Mouse (Mus musculus) adrenal gland, adult (tissue): Measurements from ENCODE around the gene Rbms3.

Source experiments
- DNase-seq, 2 experiments: peaks; one replicate each; pipeline ENCODE4 v3.0.0; 2022 to 2023; ENCODE audit warnings: low spot score in 1 of 2; ENCODE audit not compliant: inconsistent age in 2 of 2

The Rbms3 gene

DNA sequence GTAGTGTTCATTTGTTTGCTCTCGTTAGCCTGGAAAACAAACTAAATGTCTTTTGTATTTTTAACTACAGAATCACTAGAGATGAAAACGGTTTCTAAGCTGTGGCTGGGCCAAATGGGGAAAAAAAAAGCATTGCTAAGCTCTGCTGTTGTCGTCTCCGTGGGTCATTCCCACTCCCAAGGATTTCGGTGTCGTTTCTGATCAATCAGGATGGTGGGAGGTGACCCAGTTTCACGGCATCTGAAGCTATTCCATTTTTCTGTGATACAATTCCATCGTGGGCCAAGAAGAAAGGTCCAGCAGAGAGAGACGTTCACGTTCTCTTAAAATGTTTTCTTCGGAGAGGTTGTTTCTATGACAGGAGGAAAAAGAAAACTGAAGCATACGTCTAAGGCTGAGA lies 354.9 kb downstream of the Rbms3 start:
- no peak for DNase-seq

DNA sequence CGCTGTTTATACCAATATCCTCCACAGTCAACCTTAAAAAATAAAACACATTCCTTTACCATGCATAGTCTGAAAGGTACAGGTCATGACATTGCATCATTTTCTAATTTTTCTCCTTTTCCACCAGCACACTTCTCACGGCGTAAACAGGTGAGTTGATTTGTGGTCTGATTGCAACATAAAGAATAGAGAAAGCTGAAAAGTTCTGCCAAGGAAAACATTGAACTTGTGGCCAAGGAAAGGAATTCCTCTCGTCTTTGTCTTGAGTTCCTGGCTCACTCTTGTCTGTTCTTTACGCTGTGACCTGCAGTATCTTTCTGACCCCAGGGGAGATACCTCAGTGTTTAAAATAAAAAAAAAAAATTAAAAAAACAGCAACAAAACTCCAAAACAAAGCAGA lies 370.1 kb downstream of the Rbms3 start:
- DNase-seq, result no peak

DNA sequence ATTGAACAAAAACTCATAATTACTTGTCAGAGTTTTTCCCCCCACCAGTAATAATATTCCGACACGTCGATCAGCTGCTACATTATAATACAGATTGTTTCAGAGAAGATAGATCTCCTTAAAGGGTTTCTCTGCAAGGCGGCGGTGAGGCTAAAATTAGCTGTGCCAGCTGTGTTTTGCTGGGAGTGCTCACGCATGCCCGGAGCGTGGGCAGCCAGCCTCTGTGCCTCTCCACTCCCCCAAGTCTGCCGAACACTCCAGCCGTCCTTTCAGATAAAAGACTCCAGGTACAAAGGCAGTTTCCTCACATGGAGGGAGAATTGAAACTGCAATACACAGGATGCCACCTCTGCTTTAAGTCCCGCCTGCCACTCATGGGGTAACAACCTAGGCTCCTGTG lies 376.4 kb downstream of the Rbms3 start:
- peak in 1 of 2 experiments; percentile 49 for DNase-seq

DNA sequence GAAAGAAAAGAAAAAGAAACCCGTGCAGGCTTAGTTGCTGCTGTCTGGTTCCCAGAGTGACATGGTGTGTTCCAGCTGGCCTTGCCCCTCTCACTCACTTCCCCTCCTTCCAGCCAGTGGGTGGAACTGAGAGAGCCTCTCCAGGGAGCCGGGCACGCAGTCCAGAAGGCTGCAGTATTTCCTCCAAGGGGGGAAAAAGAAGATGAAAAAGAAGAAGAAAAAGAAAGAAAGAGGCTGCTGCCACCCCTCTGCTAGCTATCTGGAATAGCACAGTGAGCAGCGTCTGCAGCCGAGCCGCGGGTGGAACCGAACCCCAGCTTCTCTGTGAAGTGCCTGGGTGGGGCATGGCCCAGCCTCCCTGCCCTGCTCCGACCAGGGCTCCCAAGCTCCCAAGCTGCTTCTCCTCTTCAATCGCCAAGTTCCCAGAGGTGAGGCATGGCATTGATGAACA lies 377.3 kb downstream of the Rbms3 start:
- DNase-seq, result peak; percentile 64 to 86

DNA sequence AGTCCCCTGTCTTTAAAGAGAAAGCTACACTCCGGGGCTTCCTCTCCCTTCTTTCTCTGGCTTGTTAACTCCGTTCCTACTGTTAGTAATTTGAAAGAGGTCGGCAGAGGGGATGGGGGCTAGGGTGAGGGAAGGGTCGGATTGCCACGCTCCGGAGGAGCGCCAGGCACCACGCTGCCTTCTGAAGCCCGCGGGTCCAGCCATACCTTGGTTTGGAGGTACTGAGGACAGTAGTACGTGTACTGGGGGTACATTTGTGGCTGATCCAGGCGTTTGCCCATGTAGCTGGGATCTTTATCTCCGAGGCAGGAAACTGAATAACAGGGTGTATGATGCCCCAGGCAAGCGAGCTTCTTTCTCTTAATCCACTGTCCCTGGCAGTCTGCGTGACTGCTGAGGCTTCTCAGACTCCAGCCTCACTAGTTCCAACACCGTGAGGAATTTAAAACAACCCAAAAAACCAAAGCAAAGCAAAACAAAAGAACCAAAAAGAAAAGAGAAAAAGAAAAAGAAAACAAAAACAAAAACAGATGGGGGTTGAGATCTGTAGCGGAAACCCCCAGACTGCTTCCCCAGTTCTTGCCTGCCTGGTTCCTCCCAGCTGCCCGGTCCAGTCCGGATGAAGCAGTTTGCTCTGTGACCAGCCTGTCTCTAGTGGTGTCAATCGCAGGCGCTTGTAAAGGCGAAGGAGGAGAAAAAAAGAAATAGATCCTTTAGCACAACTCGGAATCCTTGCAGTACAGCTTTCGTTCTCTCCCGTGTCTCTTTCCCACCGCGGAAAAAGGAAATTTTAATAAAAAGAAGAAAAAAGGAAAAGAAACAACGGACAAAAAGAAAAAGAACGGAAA lies 378.0 kb downstream of the Rbms3 start:
- DNase-seq, result peak; percentile 38 to 81

DNA sequence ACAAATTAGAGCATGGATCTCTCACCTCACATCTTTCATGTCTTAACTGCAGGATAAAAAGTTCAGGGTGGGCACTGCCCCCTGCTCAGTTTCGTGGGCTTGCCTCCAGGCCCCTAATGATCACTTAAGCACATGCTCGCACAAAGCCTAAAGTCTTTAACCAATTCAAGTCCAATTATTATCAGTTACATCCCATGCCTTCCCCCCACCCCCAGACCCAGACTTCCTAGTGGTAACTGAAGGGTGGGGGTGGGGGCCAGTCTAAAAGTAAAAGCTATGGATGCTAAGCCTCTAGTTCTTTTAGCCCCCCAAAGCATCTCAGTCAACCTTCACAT lies 378.9 kb downstream of the Rbms3 start:
- DNase-seq, result peak in 1 of 2 experiments; percentile 32

DNA sequence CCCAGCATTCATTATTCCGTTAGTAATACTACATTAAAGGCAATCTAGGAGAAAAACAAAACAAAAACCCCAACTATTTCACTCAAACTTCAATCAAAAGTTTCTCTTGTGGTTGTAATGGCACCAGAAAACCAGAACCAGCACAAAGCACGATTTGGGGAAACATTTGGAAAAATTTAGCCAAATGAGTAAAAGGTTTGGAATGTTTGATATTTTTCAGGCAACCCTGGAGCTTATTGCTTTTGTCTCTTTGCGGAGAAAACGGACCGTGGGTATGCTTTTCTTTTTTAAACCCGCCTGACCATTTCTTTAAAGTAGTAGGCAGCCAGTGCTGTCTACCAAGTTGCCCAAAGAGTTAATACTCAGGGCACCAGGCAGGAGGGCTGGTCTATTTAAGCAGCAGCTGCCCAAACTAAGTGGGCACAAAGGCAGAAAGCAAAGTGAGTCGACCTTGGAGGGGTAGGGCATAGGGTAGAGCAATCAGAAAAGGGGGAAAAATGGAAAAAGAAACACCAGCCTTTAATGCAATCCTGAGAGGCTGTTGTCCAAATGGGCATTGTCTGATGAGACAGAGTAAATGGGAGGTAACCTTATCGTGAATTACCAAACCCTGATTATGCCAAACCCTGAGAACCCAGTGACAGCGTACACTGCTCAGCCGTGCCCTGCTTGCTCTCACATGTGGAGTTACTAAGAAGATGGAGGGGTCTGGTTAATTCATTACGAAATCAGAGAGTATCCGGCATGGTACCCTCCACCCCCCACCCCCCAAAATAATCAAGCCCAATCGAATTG lies 379.5 kb downstream of the Rbms3 start:
- peak; percentile 22 to 68 for DNase-seq

DNA sequence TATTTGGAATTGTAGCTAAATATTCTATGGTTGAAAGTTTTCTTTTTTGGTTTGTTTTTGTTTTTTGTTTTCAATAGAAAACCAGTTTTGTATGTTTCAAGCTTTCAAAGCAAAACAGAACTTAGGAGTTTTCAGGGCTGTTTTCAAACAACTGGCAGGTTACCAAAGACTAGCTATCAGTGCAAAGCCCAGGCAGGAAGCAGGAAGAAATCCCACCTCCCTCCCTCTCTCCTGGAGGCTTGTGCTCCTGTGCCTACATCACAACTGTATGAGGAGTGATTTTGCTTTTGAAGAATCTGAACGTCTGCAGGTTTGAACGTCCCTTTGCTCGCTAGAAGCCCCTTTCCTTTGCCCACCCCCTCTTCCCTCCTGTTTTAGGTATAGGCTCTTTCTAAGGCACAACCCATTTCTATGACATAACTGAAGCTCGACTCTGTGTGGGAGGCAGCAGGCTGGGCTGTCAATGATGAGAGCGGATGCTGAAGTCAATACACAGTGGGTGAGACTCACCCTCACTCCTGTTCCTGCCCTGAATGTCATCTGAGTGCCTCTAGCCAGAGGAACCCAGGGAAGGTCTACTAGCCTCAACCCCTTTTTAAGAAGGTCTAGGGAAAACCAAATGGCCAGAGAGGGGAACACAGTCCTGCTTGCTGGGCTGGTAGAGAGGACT lies 382.3 kb downstream of the Rbms3 start:
- DNase-seq, result peak in 1 of 2 experiments; percentile 48

DNA sequence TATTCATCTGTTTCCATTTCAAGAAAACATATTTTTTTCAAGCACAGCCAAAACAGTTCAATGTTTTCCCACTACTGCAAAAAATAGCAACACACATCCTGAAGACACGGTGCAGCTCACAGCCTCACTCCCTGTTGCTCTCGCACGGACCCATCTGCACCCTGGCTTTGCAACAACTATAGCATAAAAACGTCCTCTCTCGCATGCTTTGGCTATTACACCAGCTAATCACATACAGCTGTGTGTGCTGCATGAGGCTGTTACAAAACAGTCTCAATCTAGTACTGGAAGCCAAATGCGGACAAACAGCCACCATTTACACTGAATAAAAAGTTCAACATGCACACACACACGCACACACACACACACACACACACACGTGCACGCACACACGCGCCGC lies 383.5 kb downstream of the Rbms3 start:
- DNase-seq, result no peak

DNA sequence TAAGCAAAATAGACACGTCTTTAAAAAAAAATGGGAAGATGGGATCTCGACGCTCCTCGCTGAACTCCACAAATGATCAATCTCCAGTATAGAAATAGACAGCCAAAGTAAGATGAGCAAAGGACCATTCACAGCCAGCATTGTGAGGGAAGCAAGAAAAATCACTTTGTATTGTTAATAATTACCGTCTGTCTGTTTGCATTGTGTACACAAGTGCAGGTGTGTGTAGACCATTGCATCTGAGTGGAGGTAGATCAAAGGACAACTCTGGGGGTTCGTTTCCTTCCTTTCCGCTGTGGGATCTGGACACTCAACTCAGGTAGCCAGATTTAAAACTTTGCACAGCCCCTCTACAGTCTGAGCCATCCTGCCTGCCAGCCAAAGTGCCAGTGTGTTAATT lies 386.3 kb downstream of the Rbms3 start:
- no peak for DNase-seq

DNA sequence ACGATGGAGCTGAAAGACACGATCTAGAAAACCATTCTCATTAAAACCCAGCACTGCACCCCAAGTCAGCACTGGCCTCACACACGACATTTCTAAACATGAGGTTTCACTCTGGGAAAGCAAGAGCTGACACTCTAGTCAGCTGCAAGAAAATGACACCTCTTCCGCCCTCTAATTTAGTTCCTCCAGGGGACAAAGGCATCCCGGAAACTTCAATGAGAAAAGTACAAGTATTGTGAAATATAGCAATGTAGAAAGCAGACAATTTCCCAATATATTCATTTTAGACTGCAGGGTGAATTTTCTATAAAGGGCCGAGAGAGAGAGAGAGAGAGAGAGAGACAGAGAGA lies 395.0 kb downstream of the Rbms3 start:
- no peak for DNase-seq

DNA sequence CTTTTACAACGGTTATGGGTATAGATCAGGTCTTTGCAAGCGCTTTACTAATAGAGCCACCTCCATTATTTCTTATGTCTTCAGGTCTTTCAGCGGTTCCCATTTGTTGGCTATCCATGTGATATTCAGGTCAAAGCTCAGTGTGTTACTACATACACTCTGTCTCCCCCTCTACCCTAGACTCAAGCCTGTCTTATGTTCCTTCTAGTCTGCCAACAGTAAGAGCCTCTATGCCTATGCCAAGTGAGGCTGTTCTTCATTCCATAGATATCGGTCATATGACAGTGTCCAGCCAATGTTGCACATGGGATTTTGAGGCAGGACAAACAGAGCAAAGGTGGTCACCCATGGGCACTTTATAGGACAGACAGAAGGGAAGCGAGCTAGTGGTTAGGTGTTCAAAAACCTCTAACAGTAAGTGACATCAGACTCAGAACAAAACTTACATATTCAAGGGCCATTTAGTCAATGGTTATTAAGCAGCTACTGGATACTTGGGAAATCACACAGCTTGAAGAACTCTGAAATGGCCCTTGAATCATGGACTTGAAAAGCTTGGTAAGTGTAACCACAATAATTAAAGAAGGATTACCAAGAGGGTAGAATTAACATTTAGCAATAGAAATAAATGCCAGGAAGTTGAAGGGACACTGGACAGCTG lies 395.5 kb downstream of the Rbms3 start:
- no peak for DNase-seq

DNA sequence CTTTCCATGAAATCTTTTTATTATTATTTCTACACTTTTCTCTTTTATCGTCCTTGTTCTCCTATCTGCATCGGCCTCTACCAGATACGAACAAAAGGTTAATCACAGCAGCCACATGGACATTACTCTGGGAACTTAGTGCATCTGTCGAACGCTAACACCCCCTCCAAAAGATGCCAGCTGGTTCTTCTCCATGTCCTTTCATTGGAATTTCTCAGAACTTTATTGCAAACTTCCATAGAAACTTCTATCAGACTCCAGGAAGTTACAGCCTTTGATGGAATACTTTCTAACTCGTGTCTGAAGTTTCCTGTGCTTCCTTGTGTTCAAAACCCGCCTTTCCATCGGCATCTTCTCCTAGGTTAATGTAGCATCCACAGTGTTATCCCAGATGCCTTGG lies 407.0 kb downstream of the Rbms3 start:
- no peak for DNase-seq

DNA sequence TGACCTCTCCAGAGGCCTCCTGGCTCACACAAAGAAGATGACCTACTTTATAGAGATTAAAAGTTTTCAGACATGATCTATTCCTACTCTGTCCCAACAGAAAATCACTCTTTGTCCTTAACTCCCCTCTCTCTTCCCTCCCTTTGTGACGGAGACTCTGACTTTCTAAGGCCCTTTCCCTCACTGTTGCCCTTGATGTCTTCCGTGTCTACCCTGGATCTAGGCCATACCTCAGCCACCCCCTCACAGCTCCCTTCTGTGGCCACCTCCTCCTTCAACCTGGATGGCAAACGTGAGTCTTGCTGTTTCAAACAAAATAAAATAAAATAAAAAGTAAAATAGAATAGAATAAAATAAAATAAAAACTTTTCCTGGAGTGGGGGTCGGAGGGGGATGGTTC lies 408.2 kb downstream of the Rbms3 start:
- DNase-seq, result peak; percentile 51 to 72

DNA sequence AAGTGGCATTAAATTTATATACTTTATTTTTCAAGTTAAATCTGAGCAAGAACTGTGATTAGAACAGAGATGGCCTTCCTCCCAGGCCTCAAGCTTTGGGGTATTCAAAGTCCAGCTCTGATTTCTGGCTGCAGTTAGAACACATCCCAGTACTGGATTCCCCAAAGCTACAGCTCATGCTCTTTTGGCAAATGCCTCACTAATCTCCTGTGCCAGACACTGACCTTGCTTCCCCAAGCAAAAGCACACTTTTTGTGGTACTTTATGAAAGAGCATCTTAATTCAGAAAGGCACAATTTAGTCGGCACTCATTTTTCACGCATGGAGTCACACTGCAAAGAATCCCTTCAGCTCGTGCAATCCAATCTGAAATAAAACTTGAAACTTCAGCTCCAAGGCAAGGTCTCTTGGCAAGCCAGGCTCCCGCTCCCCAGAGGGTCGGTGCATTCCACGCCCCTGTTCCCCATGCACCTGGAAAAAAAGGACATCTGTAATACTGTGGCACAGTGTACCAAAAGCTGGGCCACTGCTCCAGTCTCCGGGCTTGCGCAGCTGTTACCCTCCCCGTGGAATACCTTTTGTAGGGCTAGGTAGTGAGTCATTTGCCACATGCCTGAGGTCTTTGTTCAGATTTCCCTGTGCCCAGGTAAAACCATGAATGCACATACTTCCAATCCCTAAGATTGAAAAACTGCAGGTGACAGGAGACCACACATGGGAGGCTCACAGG lies 413.5 kb downstream of the Rbms3 start:
- peak in 1 of 2 experiments; percentile 39 for DNase-seq

DNA sequence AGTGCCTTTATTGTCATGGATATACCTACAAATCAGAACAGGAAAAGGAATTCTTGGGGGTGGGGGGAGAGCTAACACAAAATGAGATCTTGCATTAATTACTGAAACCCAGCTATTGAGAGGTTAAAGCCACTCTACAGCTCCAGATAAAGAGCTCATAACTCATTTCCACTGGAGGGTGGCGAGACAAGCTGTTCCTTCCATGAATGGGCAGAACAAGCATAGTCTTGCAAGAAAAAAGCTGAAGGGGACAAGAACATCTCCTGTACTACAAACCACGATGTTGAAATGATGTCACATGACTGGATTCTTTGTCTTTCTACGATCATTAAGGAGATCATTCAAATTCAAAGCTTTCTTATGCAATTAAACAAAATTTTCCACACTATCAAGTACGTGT lies 417.7 kb downstream of the Rbms3 start:
- no peak for DNase-seq

DNA sequence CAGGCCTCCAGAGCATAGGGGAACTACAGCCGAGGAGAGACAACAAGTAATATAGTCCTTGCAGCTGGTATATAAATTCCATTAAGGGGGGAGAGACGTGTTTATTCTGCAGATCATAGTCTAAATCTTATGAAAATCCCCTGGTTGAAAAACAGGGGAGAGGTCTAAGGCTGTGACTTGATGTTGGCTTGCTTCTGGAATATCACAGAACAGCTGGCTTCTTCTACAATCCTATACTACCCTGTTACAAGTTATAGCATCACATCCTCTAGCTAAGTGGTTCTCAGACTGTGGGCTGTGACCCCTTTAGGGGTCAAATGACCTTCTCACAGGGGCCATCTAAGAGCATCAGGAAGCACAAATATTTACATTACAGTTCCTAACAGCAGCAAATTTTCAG lies 419.4 kb downstream of the Rbms3 start:
- no peak for DNase-seq

DNA sequence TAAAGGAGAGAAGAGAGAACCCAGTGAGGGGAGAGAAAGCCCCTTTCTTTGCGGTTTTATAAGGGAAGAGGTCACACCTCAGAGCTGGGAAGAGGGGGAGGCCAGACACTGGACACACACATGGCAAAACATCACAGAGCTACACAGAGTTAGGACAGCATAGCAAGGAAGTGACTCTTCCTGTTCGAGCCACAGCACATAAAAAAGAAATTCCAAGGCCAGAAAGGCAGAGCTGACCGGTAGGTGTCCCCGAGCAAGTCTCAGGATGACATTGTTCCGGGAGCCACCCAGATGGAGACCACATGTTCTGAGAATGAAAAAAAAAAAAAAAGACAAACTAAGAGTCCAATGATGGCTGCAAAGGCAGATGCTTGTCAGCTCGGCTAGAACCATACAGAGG lies 424.3 kb downstream of the Rbms3 start:
- no peak for DNase-seq

DNA sequence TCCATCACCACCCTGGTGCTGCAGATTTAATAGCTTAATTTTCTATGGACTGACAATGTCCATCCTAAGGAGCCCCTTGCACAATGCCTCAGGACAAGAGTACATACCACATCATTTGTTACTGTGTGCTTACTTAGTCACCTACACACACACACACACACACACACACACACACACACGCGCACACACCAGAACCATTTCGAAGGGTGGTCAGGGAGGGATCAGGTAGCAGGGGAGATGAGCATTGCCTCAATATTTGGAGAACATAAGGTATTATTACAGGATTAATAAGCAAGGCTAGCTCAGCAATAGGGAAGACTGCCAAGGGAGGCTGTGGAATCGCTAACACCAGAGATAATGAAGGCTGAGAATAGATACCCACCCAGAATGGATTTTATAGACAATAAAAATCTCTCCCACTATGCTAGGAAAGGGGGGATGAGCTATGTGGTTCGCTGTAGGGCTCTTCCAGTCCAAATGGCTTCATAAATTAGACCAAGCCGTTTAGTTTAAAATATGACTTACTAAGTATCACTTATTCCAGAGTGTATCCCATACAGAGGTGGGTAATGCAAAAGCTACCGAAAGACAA lies 429.6 kb downstream of the Rbms3 start:
- no peak for DNase-seq

DNA sequence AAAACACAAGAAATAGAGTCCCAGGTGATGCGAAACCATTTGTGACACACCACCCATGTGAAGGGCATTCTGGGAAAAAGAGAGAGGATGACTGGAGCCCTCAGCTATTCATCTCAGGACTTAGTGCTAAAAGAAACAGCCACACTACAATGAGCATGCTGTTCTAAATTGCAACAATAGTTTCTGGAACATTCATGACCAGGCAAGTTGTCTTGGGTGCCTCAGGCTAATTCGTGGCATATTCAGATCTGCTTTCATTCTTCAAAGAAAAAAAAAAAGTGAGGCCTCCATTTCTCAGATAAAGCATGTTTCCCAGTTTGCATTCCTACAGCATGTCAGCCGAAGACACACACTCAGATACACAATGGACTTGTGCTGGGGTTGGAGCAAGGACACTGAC lies 432.2 kb downstream of the Rbms3 start:
- DNase-seq, result no peak
